Mouse (Mus musculus): ENCODE data around the gene Pctp. TPM values are rescaled to one million over a fixed set of nuclear protein-coding genes. Genes with fewer than 3 reads are reported as not detected.

The Pctp gene
- total and polyA plus RNA-seq, 3 experiments, result 6.4 to 10.2 TPM; not detected in 1

DNA sequence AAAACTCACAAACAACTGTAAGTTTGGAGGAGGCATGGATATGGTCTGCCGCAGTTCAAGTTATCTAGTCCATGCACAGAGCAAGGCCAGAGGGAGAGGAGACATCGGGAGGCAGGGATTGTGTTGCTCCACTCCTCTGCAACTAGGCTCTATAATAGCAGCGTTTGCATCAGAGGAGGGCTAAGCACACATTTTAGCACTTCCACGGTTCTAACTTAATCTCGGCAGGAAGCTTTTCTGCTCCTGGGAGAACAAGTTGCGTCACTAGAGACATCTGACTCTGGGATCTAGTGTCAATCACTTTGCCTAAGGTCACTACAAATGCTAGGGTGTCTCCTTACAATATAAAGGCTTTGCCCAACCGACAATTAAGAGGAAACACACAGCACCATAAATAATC, 43.5 kb upstream of the Pctp start:
- Histone ChIP-seq H3K9ac (ENCODE audit: control insufficient read depth, low read depth, low read length, poor library complexity, severe bottlenecking) (no peak overlapping the region), H3K27me3 (ENCODE audit: control insufficient read depth in 1 of 2, insufficient read depth in 2 of 2, low read length in 2 of 2) (peaks cover 5 to 11% of the 10 kb centered on the region in 2 experiments), H3K4me1 (ENCODE audit: control insufficient read depth in 1 of 2, insufficient read depth in 2 of 2, low read length in 2 of 2) (no peaks in the 10 kb centered on the region), H3K79me2 (ENCODE audit: control insufficient read depth, insufficient read depth, low read length, poor library complexity) (no peaks in the 10 kb centered on the region), H3K9me3 (replicated peaks; ENCODE audit: insufficient read depth, low read length) (no peaks in the 10 kb centered on the region), H3K4me3 (ENCODE audit: control insufficient read depth in 1 of 2, insufficient read depth in 1 of 2, low read depth in 2 of 2, low read length in 2 of 2) (no peak overlapping the region), H3K27ac (ENCODE audit: control insufficient read depth, low read depth, low read length) (no peak overlapping the region), H3K36me3 (ENCODE audit: control insufficient read depth in 1 of 2, insufficient read depth in 2 of 2, low read length in 2 of 2) (no peaks in the 10 kb centered on the region)
- DNase-seq (ENCODE audit: low read depth, low spot score), result no peak
- TF ChIP-seq SIN3A (IDR thresholded peaks at IDR 0.05; ENCODE audit: low read length), result no peak
- TF ChIP-seq RCOR1 (IDR thresholded peaks at IDR 0.05; ENCODE audit: low read depth, low read length), result no peak
- TF ChIP-seq ZC3H11A (IDR thresholded peaks at IDR 0.05; ENCODE audit: low read depth, low read length), result no peak
- no peak for TF ChIP-seq RAD21 (IDR thresholded peaks at IDR 0.05; ENCODE audit: low read depth, low read length)
- no peak for TF ChIP-seq POLR2AphosphoS2 (IDR thresholded peaks at IDR 0.05; ENCODE audit: low read length)
- no peak for TF ChIP-seq E2F4 (IDR thresholded peaks at IDR 0.05; ENCODE audit: borderline replicate concordance, low read depth, low read length)
- no peak for TF ChIP-seq UBTF (IDR thresholded peaks at IDR 0.05; ENCODE audit: borderline replicate concordance, insufficient read depth, low read depth, low read length)
- no peak for TF ChIP-seq BHLHE40 (IDR thresholded peaks at IDR 0.05; ENCODE audit: borderline replicate concordance, low read depth, low read length)

DNA sequence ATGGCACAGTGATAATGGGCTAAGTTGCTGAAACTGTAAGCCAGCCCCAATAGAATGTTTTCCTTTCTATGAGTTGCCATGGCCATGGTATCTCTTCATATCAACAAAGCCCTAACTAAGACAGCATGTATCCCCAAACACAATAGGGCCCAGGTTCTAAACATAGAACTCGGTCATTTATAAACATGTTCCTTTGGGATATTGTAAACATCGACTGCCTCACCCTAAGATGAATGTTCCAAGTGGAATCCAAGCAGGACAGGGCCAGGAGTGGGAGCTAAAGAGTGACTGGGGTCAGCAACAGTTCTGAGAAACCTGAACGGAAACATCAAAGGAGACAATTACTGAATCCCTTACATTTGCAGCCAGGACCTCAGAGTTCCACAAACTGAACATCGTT, 41.8 kb upstream of the Pctp start:
- Histone ChIP-seq H3K27ac (ENCODE audit: control insufficient read depth, low read depth, low read length) (no peak overlapping the region), H3K27me3 (ENCODE audit: control insufficient read depth in 1 of 2, insufficient read depth in 2 of 2, low read length in 2 of 2) (peaks cover 5 to 10% of the 10 kb centered on the region in 2 experiments), H3K9ac (ENCODE audit: control insufficient read depth, low read depth, low read length, poor library complexity, severe bottlenecking) (no peak overlapping the region), H3K4me3 (ENCODE audit: control insufficient read depth in 1 of 2, insufficient read depth in 1 of 2, low read depth in 2 of 2, low read length in 2 of 2) (no peak overlapping the region), H3K4me1 (ENCODE audit: control insufficient read depth in 1 of 2, insufficient read depth in 2 of 2, low read length in 2 of 2) (no peaks in the 10 kb centered on the region), H3K36me3 (ENCODE audit: control insufficient read depth in 1 of 2, insufficient read depth in 2 of 2, low read length in 2 of 2) (no peaks in the 10 kb centered on the region), H3K9me3 (replicated peaks; ENCODE audit: insufficient read depth, low read length) (no peaks in the 10 kb centered on the region), H3K79me2 (ENCODE audit: control insufficient read depth, insufficient read depth, low read length, poor library complexity) (no peaks in the 10 kb centered on the region)
- no peak for DNase-seq (ENCODE audit: low read depth, low spot score)
- no peak for TF ChIP-seq NRF1 (IDR thresholded peaks at IDR 0.05; ENCODE audit: insufficient read depth, low read depth, low read length, poor library complexity, severe bottlenecking)
- TF ChIP-seq ZC3H11A (IDR thresholded peaks at IDR 0.05; ENCODE audit: low read depth, low read length), result no peak
- no peak for TF ChIP-seq HCFC1 (IDR thresholded peaks at IDR 0.05; ENCODE audit: low read depth, low read length)
- TF ChIP-seq USF1 (IDR thresholded peaks at IDR 0.05; ENCODE audit: low read depth, low read length), result no peak
- TF ChIP-seq SIN3A (IDR thresholded peaks at IDR 0.05; ENCODE audit: low read length), result no peak
- no peak for TF ChIP-seq POLR2A (IDR thresholded peaks at IDR 0.05; ENCODE audit: control insufficient read depth in 1 of 2, insufficient read depth in 1 of 2, low read depth in 1 of 2, low read length in 2 of 2, poor library complexity in 1 of 2)
- TF ChIP-seq MEF2A (IDR thresholded peaks at IDR 0.05; ENCODE audit: extremely low read depth, insufficient replicate concordance, low read depth, low read length, poor library complexity, severe bottlenecking), result no peak
- no peak for TF ChIP-seq JUND (IDR thresholded peaks at IDR 0.05; ENCODE audit: low read depth, low read length)
- TF ChIP-seq CTCF (IDR thresholded peaks at IDR 0.05 in 2 of 3, conservative IDR thresholded peaks at IDR 0.05 in 1 of 3; ENCODE audit: control insufficient read depth in 1 of 3, insufficient read depth in 1 of 3, low read depth in 2 of 3, low read length in 3 of 3, poor library complexity in 1 of 3, severe bottlenecking in 1 of 3), result no peak
- no peak for TF ChIP-seq KAT2A (conservative IDR thresholded peaks at IDR 0.05; ENCODE audit: low read depth, low read length)
- no peak for TF ChIP-seq MYB (IDR thresholded peaks at IDR 0.05; ENCODE audit: low read depth, low read length)
- TF ChIP-seq UBTF (IDR thresholded peaks at IDR 0.05; ENCODE audit: borderline replicate concordance, insufficient read depth, low read depth, low read length), result no peak
- TF ChIP-seq RAD21 (IDR thresholded peaks at IDR 0.05; ENCODE audit: low read depth, low read length), result no peak
- TF ChIP-seq NELFE (IDR thresholded peaks at IDR 0.05; ENCODE audit: low read depth, low read length), result no peak
